Mouse (Mus musculus): ENCODE measurements around the gene Stat4. TPM values are rescaled to one million over a fixed set of nuclear protein-coding genes. Genes with fewer than 3 reads are reported as not detected.

Stat4 gene
- polyA plus RNA-seq, 1 experiment: 0.99 TPM

DNA sequence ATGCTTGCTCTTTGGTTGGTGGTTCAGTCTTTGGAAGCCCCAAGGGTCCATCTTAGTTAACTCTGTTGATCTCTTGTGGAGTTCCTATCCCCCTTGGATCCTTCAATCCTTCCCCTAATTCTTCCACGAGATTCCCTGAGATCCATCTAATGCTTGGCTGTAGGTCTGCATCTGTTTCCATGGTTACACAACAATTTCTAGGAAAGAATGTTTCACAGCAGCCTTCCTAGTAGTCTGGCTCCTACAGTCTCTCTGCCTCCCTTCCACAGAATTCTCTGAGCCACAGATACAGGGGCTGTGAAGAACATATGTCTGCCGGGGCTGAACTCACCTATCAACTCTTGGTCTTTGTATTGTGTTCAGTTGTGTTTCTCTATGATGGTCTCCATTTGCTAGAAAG is 61.8 kb downstream of the Stat4 start:
- no peak overlapping the region for H3K4me3 ChIP-seq (ENCODE audit: insufficient read depth, low read depth, low read length)
- no peak for TF ChIP-seq CTCF (conservative IDR thresholded peaks at IDR 0.05; ENCODE audit: insufficient read depth, insufficient read length, low read depth, low read length)
- no peak for TF ChIP-seq POLR2A (IDR thresholded peaks at IDR 0.05; ENCODE audit: low read depth, low read length)
- no peaks in the 10 kb centered on the region for H3K4me1 ChIP-seq (ENCODE audit: control insufficient read depth, insufficient read depth, low read length)
- DNase-seq: no peak
- H3K36me3 ChIP-seq (ENCODE audit: control insufficient read depth, insufficient read depth, low read length): no peaks in the 10 kb centered on the region
- no peak overlapping the region for H3K27ac ChIP-seq (ENCODE audit: insufficient read depth, low read depth, low read length)
- no peaks in the 10 kb centered on the region for H3K27me3 ChIP-seq (replicated peaks; ENCODE audit: control insufficient read depth, insufficient read depth, low read length)
- WGBS: 78% methylated on average over 2 of the region's 2 CpGs

GRCm38 (mm10) chr1:52049827-52050226 is 62.9 kb downstream of the Stat4 start:
- H3K36me3 ChIP-seq (ENCODE audit: control insufficient read depth, insufficient read depth, low read length): no peaks in the 10 kb centered on the region
- no peaks in the 10 kb centered on the region for H3K4me1 ChIP-seq (ENCODE audit: control insufficient read depth, insufficient read depth, low read length)
- no peak for TF ChIP-seq CTCF (conservative IDR thresholded peaks at IDR 0.05; ENCODE audit: insufficient read depth, insufficient read length, low read depth, low read length)
- no peak for TF ChIP-seq POLR2A (IDR thresholded peaks at IDR 0.05; ENCODE audit: low read depth, low read length)
- no peak for DNase-seq
- 93% methylated on average over 3 of the region's 3 CpGs for WGBS
- H3K27me3 ChIP-seq (replicated peaks; ENCODE audit: control insufficient read depth, insufficient read depth, low read length): no peaks in the 10 kb centered on the region
- H3K27ac ChIP-seq (ENCODE audit: insufficient read depth, low read depth, low read length): no peak overlapping the region
- no peak overlapping the region for H3K4me3 ChIP-seq (ENCODE audit: insufficient read depth, low read depth, low read length)

- WGBS: 75% methylated on average over 3 of the region's 3 CpGs
- Histone ChIP-seq H3K4me1 (ENCODE audit: control insufficient read depth, insufficient read depth, low read length) (no peaks in the 10 kb centered on the region), H3K36me3 (ENCODE audit: control insufficient read depth, insufficient read depth, low read length) (no peaks in the 10 kb centered on the region), H3K4me3 (ENCODE audit: insufficient read depth, low read depth, low read length) (no peak overlapping the region), H3K27ac (ENCODE audit: insufficient read depth, low read depth, low read length) (no peak overlapping the region), H3K27me3 (replicated peaks; ENCODE audit: control insufficient read depth, insufficient read depth, low read length) (no peaks in the 10 kb centered on the region)
- DNase-seq: no peak
- no peak for TF ChIP-seq POLR2A (IDR thresholded peaks at IDR 0.05; ENCODE audit: low read depth, low read length)
- no peak for TF ChIP-seq CTCF (conservative IDR thresholded peaks at IDR 0.05; ENCODE audit: insufficient read depth, insufficient read length, low read depth, low read length)
Measured at GRCm38 (mm10) chr1:52051542-52051941, 64.6 kb downstream of the Stat4 start.

DNA sequence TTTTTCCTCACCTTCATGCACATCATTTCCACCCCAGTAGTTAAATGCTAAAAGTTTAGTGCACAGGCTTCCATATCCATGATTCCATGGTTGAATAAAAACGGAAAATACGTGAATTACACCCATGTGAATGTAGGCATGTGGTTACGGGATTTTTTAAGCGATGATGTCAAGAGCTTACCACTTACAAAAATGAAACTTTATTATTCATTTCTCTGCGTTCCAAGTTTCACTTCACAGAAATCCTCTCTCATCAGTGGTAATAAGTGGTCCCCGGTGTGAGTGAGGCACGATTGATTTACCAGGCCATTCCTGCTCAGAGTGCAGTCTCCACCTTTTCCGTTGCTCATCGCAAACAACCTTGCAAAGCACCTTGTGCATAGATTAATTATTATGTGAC is 66.0 kb downstream of the Stat4 start:
- TF ChIP-seq CTCF (conservative IDR thresholded peaks at IDR 0.05; ENCODE audit: insufficient read depth, insufficient read length, low read depth, low read length) (no peak), POLR2A (IDR thresholded peaks at IDR 0.05; ENCODE audit: low read depth, low read length) (no peak)
- 89% methylated on average over 9 of the region's 9 CpGs for WGBS
- no peak overlapping the region for H3K4me3 ChIP-seq (ENCODE audit: insufficient read depth, low read depth, low read length)
- no peaks in the 10 kb centered on the region for H3K36me3 ChIP-seq (ENCODE audit: control insufficient read depth, insufficient read depth, low read length)
- no peak for DNase-seq
- H3K27ac ChIP-seq (ENCODE audit: insufficient read depth, low read depth, low read length): no peak overlapping the region
- no peaks in the 10 kb centered on the region for H3K27me3 ChIP-seq (replicated peaks; ENCODE audit: control insufficient read depth, insufficient read depth, low read length)
- no peaks in the 10 kb centered on the region for H3K4me1 ChIP-seq (ENCODE audit: control insufficient read depth, insufficient read depth, low read length)

DNA sequence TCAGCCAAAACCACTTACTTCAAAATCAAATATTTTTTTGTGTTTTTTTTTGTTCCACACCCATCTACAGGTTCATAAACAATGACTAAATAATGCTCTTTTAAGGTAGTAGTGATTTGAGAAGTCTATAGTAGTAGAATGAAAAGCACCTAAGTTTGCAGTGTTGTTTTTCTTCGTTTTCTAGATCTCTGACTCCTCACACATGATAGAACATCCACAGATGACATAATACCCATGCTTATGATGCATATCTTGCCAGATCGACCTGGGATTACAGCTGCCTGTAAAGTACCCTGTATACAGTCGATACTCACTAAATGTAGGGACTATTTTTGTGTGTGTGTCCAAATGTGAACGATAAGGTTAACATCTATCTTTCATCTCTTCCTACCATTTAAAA is 69.0 kb downstream of the Stat4 start:
- no peak for DNase-seq

DNA sequence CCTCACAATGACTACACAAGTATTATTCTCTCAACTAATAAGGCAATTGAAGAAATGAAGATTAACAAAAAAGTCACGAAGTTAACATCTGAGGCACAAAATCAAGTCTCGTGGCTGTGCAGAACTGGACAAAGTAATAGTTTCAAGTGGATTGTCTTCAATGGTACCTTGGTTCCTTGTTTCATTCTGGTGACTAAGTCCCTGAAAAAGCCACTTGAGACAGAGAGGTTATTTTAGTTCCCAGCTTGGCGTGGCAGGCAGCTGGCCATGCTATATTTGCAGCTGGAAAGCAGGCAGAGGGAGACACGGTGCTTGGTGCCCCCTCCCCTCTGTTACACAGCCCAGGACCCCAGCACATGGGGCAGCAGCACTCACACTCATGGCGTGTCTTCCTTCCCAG is 70.2 kb downstream of the Stat4 start:
- no peaks in the 10 kb centered on the region for H3K36me3 ChIP-seq (ENCODE audit: control insufficient read depth, insufficient read depth, low read length)
- no peak overlapping the region for H3K27ac ChIP-seq (ENCODE audit: insufficient read depth, low read depth, low read length)
- WGBS: 78% methylated on average over 5 of the region's 5 CpGs
- H3K4me1 ChIP-seq (ENCODE audit: control insufficient read depth, insufficient read depth, low read length): no peaks in the 10 kb centered on the region
- no peaks in the 10 kb centered on the region for H3K27me3 ChIP-seq (replicated peaks; ENCODE audit: control insufficient read depth, insufficient read depth, low read length)
- DNase-seq: no peak
- TF ChIP-seq CTCF (conservative IDR thresholded peaks at IDR 0.05; ENCODE audit: insufficient read depth, insufficient read length, low read depth, low read length) (no peak), POLR2A (IDR thresholded peaks at IDR 0.05; ENCODE audit: low read depth, low read length) (no peak)
- no peak overlapping the region for H3K4me3 ChIP-seq (ENCODE audit: insufficient read depth, low read depth, low read length)

More for the DNA sequence above, 69.0 kb downstream of the Stat4 start:
- 86% methylated on average over 4 of the region's 4 CpGs for WGBS
- TF ChIP-seq POLR2A (IDR thresholded peaks at IDR 0.05; ENCODE audit: low read depth, low read length): no peak
- no peak for TF ChIP-seq CTCF (conservative IDR thresholded peaks at IDR 0.05; ENCODE audit: insufficient read depth, insufficient read length, low read depth, low read length)
- Histone ChIP-seq H3K4me1 (ENCODE audit: control insufficient read depth, insufficient read depth, low read length) (no peaks in the 10 kb centered on the region), H3K36me3 (ENCODE audit: control insufficient read depth, insufficient read depth, low read length) (no peaks in the 10 kb centered on the region), H3K27ac (ENCODE audit: insufficient read depth, low read depth, low read length) (no peak overlapping the region), H3K4me3 (ENCODE audit: insufficient read depth, low read depth, low read length) (no peak overlapping the region), H3K27me3 (replicated peaks; ENCODE audit: control insufficient read depth, insufficient read depth, low read length) (no peaks in the 10 kb centered on the region)

DNA sequence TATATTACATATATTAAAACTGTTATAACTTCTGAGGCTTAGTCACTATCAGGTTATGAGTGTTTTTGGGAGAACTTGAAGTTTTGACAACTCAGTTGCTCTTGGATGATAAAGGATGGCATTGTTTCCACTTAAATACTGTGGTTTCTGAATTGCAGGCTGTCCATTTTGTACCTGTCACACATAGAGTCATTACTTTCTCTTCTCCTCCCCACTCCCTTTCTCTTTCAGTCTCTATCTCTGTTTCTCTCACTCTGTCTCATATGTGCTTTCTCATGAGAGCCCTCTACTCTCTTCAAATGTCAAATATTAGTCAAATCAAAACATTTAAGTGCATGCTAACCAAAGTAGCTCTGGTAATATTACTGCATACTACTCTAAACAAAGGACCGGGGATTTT is 79.3 kb downstream of the Stat4 start:
- Histone ChIP-seq H3K27me3 (replicated peaks; ENCODE audit: control insufficient read depth, insufficient read depth, low read length) (no peaks in the 10 kb centered on the region; the same call in 1 of the 2 replicates), H3K4me3 (ENCODE audit: insufficient read depth, low read depth, low read length) (no peak overlapping the region), H3K4me1 (ENCODE audit: control insufficient read depth, insufficient read depth, low read length) (no peaks in the 10 kb centered on the region), H3K27ac (ENCODE audit: insufficient read depth, low read depth, low read length) (no peak overlapping the region), H3K36me3 (ENCODE audit: control insufficient read depth, insufficient read depth, low read length) (no peaks in the 10 kb centered on the region)
- 88% methylated on average over 1 of the region's 1 CpGs for WGBS
- TF ChIP-seq CTCF (conservative IDR thresholded peaks at IDR 0.05; ENCODE audit: insufficient read depth, insufficient read length, low read depth, low read length) (no peak), POLR2A (IDR thresholded peaks at IDR 0.05; ENCODE audit: low read depth, low read length) (no peak)
- no peak for DNase-seq

DNA sequence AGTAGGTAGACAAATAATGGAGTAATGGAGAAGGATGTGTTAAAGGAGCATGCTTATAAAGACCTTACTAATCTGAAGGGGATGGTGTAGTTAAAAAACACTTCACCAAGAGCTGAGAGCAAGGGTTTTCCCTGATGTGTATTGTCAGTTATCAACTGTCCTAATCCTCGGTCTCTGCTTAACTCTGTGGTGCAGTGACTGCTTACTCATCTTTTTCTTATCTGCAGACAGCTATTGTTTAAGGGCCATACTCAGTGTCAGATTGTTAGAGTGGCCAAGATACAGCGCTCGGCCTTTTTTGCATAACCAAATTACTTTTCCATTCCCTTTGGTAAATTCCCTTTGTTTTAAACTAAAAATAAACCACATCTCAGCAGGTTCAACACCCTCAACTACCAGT is 79.7 kb downstream of the Stat4 start:
- no peak for TF ChIP-seq POLR2A (IDR thresholded peaks at IDR 0.05; ENCODE audit: low read depth, low read length)
- TF ChIP-seq CTCF (conservative IDR thresholded peaks at IDR 0.05; ENCODE audit: insufficient read depth, insufficient read length, low read depth, low read length): no peak
- H3K27ac ChIP-seq (ENCODE audit: insufficient read depth, low read depth, low read length): no peak overlapping the region
- no peaks in the 10 kb centered on the region; the same call in 1 of the 2 replicates for H3K27me3 ChIP-seq (replicated peaks; ENCODE audit: control insufficient read depth, insufficient read depth, low read length)
- H3K4me1 ChIP-seq (ENCODE audit: control insufficient read depth, insufficient read depth, low read length): no peaks in the 10 kb centered on the region
- no peaks in the 10 kb centered on the region for H3K36me3 ChIP-seq (ENCODE audit: control insufficient read depth, insufficient read depth, low read length)
- no peak for DNase-seq
- 84% methylated on average over 3 of the region's 3 CpGs for WGBS
- H3K4me3 ChIP-seq (ENCODE audit: insufficient read depth, low read depth, low read length): no peak overlapping the region
